Mouse (Mus musculus) cerebellum, adult 2 months (tissue): ENCODE measurements around the gene Miga1. TPM values are rescaled to one million over a fixed set of nuclear protein-coding genes. Genes with fewer than 3 reads are reported as not detected.

Experiments
- DNase-seq, 2 experiments: peaks; one replicate each; pipeline ENCODE4 v3.0.0; 2021
- H3K27ac ChIP-seq: fragments of 200-500 bp; 2 replicates; pipeline ENCODE4 v1.5.1; 2012; ENCODE audit warnings: low read length, control low read depth, inconsistent platforms; ENCODE audit not compliant: insufficient read depth
- H3K27me3 ChIP-seq: fragments of 200-500 bp; 2 replicates; pipeline ENCODE4 v1.6.1; 2012; ENCODE audit warnings: inconsistent platforms, mild to moderate bottlenecking, low read length, moderate library complexity; ENCODE audit not compliant: control insufficient read depth, insufficient read depth
- H3K4me1 ChIP-seq: fragments of 200-500 bp; 2 replicates; pipeline ENCODE4 v1.6.1; 2011; ENCODE audit warnings: low read length; ENCODE audit not compliant: control insufficient read depth, insufficient read depth
- H3K4me3 ChIP-seq: fragments of 200-500 bp; replicated peaks from 2 replicates; pipeline ENCODE3; 2011; ENCODE audit warnings: mild to moderate bottlenecking, low read depth, low read length, control low read depth; ENCODE audit not compliant: insufficient read depth
- CTCF ChIP-seq: fragments of 200-500 bp; IDR thresholded peaks from 2 replicates; pipeline ENCODE4 v1.5.1; 2011; ENCODE audit warnings: low read depth, mild to moderate bottlenecking, control low read depth, low read length, moderate library complexity, borderline replicate concordance; ENCODE audit not compliant: insufficient read depth
- POLR2A ChIP-seq: fragments of 200-500 bp; IDR thresholded peaks from 2 replicates; pipeline ENCODE4 v1.6.1; 2011; ENCODE audit warnings: low read length, control low read depth, borderline replicate concordance; ENCODE audit not compliant: insufficient read depth
- WGBS: fragments of 180-500 bp; shearing (Covaris S2); methylation state at CpG from one replicate; pipeline ENCODE4 v1.1.7; 2018; 5-methylcytosine and 5-hydroxymethylcytosine counted together
- polyA plus RNA-seq: library from polyadenylated mRNA; depleted of rRNA; stranded (reverse); fragments of >200 nt; gene quantifications from 2 replicates; pipeline ENCODE4 v1.2.3, GENCODE M21; 2012

The Miga1 gene
- polyA plus RNA-seq, 1 experiment: 56.3 TPM

DNA sequence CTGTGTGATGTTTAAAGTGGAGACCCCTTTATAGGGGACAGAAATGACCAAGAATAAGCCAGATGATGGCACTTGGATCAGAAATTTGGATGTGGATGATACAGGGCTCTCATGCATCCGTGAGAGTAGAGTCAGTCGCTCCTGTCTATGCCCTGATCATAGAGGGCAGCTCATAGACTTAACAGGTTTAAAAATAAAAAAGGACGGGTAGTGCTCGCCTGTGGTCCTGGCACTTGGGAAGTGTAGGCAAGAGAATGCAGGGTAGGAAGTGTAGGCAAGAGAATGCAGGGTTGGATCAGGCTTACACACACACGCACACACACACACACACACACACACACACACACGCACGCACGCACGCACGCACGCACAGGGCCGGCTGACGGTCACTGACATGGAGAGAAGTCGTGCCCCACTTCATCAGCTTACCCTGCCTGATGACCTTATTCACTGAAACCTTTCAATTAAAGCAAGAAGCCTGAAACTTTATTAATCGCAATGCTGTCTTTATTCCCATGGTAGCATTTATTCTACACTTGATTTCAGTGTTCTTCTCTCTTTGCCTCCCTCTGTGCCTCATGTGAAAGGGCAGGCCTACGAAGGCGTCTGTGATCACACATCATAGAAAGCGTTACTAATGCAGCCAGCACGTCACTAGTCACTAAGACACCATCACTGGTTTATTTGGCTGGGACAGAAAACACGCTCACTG, 67.1 kb downstream of the Miga1 start:
- H3K27ac ChIP-seq: no peak overlapping the region
- H3K4me3 ChIP-seq: no peak overlapping the region
- no peaks in the 10 kb centered on the region for H3K4me1 ChIP-seq
- TF ChIP-seq POLR2A (no peak), CTCF (no peak)
- WGBS: 62% methylated on average over 20 of the region's 20 CpGs
- no peaks in the 10 kb centered on the region for H3K27me3 ChIP-seq
- DNase-seq: no peak

DNA sequence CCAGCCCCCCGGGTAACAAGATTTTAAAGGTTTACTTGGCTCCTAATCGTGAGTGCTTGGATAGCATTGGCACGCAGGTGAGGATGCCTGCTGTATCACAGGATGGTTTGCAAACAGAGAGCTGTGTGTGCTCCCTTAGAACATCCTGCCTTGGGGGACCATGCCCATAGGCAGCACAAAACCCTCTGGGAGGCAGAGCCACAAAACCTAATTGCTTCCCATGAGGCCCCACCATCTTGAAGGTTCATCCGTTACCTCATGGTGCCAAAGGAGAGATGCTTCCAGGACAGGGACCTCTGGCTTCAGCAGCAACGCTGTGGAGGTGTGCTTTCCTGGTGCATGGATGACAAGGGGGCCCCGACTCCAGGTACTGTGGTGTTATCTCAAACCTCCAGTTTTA, 68.3 kb downstream of the Miga1 start:
- no peak for DNase-seq
- Histone ChIP-seq H3K4me1 (no peaks in the 10 kb centered on the region), H3K27me3 (no peaks in the 10 kb centered on the region), H3K4me3 (no peak overlapping the region), H3K27ac (no peak overlapping the region)
- TF ChIP-seq CTCF (no peak), POLR2A (no peak)
- WGBS: 74% methylated on average over 6 of the region's 6 CpGs

DNA sequence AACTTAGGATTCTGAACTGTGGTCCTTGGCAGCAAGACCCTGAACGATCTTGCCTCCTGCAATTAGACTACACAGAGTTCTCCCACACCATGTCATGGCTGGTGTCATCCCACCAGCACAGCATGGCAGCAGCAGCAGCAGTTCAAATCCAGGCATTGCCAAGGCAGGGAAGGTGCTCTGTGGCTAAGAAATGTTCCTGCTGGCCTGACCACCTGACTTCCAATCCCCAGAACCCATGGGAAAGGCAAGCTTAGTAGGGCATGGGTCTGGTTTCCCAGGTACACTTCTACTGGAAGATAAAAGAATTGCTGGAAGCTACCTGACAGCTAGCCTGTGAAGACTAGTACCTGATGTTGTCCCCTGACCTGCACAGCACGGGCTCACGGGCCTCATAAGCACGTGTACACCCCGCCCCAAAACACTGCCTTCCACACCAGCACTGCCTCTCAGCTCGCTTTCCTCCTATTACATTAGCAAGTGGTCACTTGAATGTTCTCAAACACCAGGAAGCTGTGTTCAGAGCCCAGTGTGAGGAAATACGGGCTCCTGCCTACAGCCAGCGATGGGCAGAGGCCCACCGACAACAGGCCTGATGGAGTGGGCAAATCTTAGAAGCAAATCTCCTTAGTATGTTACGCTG, 69.0 kb downstream of the Miga1 start:
- DNase-seq: no peak
- TF ChIP-seq POLR2A: no peak
- no peak for TF ChIP-seq CTCF
- Histone ChIP-seq H3K4me3 (no peak overlapping the region), H3K27ac (no peak overlapping the region), H3K27me3 (no peaks in the 10 kb centered on the region; the same call in 1 of the 2 replicates), H3K4me1 (no peaks in the 10 kb centered on the region)
- 89% methylated on average over 10 of the region's 10 CpGs for WGBS

DNA sequence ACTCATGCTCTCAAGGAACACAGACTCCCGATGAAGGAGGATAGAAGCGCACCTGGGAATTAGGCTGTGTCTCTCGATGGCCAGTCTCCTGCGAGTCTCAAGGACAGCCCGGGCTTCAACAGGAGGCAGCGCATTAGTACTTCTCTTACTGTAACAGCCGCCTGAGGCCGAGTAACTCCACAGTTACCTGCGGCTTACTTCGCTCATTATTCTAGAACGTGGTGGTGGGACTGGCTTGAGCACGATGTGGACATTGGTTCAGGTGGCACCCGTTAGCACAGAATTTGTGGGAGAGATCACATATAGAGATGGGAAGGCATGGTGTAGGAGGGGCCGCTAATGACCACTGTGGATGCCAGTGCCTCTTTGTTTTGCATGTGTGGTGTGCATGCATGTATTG, 72.1 kb downstream of the Miga1 start:
- WGBS: 94% methylated on average over 14 of the region's 14 CpGs
- DNase-seq: no peak
- no peak for TF ChIP-seq CTCF
- no peak for TF ChIP-seq POLR2A
- H3K4me1 ChIP-seq: no peaks in the 10 kb centered on the region
- H3K27ac ChIP-seq: no peak overlapping the region
- H3K27me3 ChIP-seq: no peaks in the 10 kb centered on the region; the same call in 1 of the 2 replicates
- no peak overlapping the region for H3K4me3 ChIP-seq

DNA sequence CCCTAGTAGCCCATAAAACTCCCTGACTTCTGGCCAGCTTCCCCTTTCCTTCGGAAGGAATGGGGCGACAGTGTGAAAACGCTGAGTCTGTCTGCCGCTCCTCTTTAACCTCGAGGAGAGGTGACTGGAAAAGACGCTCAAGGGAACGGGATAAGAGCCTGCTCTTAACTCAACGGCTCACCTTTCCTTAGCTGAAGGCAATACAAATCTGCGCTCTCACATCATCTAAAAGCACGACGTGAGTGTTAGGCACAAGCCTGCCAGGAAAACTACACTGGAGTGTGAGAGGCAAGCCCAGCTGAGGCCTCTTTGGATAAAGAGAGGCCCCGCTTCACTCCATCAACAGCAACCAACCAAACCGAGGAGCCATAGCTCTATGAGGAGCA, 74.2 kb downstream of the Miga1 start, which contains the start of gene Nexn:
Gene Nexn (minus strand): TSS at position 315 of the 386 bp plus-strand sequence.
- Histone ChIP-seq H3K4me1 (no peaks in the 10 kb centered on the region), H3K27me3 (no peaks in the 10 kb centered on the region; the same call in 1 of the 2 replicates), H3K27ac (no peak within 1 kb of the TSS), H3K4me3 (peak within 1 kb of the TSS; percentile 42)
- TF ChIP-seq CTCF: no peak
- no peak for TF ChIP-seq POLR2A
- 13% methylated on average over 13 of the region's 13 CpGs for WGBS
- DNase-seq: peak in 1 of 2 experiments; percentile 11

DNA sequence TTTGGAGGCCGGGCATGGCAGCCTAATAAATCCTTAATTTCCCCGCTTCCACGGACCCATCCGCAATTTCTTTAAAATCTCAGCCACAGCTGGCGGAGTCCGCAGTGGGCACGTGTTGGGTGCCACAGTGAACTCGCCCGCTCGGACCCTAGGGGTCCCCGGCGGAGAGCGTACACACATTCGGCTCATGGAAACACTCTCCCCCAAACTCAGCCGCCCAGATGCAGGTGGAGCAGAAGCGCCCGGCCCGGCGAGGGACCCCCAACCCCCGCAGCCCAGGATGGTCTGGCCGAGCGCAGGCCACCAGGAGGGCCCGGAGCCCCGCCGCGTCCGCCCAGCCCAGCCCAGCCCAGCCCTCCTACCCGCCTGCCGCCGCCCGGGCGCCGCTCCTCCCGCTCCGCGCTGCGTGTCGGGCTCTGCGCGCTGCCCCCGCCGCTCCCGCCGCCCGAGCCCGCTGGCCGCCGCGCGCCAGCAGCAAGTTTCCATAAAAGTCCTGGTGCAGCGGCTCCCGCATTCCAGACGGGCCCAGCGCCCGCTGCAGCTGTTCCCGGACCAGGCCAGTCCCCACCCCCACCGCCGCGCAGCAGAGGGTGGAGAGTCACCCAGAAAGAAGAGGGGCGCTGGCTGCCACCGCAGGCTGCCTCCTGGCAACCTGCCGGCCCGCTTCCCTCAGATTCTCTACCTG, 74.7 kb downstream of the Miga1 start:
- Histone ChIP-seq H3K4me1 (no peaks in the 10 kb centered on the region), H3K27me3 (no peaks in the 10 kb centered on the region; the same call in 1 of the 2 replicates), H3K27ac (no peak overlapping the region), H3K4me3 (peak overlapping the region; percentile 42)
- WGBS: 1% methylated on average over 54 of the region's 63 CpGs
- peak in 1 of 2 experiments; percentile 29 for DNase-seq
- TF ChIP-seq POLR2A: no peak
- no peak for TF ChIP-seq CTCF

DNA sequence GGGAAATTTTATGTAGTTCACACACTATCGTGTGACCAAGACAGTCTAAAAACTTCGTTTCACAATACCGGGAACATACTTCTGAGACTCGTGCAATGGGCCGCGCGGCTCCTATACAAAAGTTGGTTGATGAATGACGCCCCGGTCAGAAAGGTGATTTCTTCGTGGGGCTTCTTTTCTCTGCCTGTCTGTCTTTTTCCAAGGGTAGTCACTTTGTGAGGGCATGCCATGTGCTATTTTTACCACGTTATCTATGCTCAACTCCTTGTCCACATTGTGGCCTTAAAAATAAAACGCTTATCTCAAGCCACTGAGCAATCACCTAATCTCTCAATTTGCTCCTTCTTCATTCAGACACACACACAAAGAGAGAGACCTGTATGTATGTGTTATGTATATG, 75.4 kb downstream of the Miga1 start:
- Histone ChIP-seq H3K27me3 (no peaks in the 10 kb centered on the region; the same call in 1 of the 2 replicates), H3K27ac (no peak overlapping the region), H3K4me1 (no peaks in the 10 kb centered on the region), H3K4me3 (no peak overlapping the region)
- TF ChIP-seq POLR2A (no peak), CTCF (no peak)
- no peak for DNase-seq
- 78% methylated on average over 12 of the region's 12 CpGs for WGBS

DNA sequence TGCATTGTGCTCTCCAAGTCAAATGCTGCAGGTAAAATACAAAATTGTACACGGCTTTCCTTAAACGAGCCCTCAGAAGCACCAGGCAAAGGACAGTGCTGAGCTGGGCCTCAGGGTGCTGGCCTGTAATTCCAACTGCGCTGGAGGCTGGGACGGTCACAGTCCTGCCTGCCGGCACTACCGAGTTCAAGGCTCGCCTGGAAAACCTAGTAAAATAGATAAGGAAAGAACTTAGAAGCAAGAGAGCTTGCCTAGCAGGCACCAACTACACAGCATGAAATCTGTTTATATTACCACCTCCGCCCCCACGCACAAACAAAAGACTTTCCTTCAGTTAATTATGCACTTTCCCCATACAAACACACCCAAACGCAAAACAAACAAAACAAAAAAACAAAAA, 75.8 kb downstream of the Miga1 start:
- H3K27ac ChIP-seq: no peak overlapping the region
- WGBS: 95% methylated on average over 10 of the region's 10 CpGs
- H3K27me3 ChIP-seq: no peaks in the 10 kb centered on the region; the same call in 1 of the 2 replicates
- TF ChIP-seq CTCF (no peak), POLR2A (no peak)
- H3K4me3 ChIP-seq: no peak overlapping the region
- no peaks in the 10 kb centered on the region for H3K4me1 ChIP-seq
- no peak for DNase-seq
